Mouse (Mus musculus) cerebellum, postnatal 14 days (tissue): ENCODE results near the gene Rsg1.

Experiments used
- DNase-seq, 2 experiments: peaks; one replicate each; pipeline ENCODE4 v3.0.0; 2021; ENCODE audit warnings: mixed read lengths in 2 of 2

Gene Rsg1

DNA sequence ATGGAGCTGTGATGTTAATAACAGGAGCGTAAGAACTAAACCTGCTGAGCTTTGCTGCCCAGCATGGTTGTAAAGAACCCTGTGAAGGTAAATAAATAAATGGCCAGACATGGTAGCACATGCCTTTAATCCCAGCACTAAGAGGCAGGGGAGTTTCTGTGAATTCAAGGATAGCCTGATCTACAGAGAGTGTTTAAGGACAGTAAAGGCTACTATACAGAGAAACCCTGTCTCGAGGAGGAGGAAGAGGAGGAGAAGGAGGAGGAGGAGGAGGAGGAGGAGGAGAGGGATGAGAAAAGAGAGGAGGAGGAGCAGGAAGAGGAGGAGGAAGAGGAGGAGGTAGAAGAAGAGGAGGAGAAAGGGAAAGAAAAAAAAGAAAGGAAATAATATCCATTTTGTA lies 414 bp upstream of the Rsg1 start:
- no peak for DNase-seq

DNA sequence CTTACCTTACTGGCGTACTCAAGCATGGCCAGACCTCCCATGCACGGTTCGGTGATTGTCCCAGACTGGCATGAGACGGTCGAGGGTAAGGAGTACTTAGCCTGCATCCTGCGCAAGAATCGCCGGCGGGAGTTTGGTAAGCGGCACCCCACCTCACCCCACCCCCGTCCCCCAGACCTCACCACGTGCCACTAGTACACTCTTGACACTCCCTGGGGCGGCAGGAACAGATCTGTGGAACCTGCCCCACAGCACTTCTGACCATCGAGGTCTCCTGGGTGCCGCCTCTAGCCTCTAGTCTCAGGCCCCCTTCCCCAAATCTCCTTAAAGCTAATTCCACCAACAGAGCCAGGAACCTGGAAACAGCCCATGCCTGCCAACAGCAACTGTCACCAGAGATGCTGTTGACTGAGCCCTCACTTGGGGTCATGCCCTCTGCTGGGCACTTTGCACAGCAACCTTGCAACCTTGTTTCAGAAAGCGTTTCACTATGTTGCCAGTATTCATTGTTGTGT lies 638 bp downstream of the Rsg1 start:
- peak; percentile 52 to 65 for DNase-seq

DNA sequence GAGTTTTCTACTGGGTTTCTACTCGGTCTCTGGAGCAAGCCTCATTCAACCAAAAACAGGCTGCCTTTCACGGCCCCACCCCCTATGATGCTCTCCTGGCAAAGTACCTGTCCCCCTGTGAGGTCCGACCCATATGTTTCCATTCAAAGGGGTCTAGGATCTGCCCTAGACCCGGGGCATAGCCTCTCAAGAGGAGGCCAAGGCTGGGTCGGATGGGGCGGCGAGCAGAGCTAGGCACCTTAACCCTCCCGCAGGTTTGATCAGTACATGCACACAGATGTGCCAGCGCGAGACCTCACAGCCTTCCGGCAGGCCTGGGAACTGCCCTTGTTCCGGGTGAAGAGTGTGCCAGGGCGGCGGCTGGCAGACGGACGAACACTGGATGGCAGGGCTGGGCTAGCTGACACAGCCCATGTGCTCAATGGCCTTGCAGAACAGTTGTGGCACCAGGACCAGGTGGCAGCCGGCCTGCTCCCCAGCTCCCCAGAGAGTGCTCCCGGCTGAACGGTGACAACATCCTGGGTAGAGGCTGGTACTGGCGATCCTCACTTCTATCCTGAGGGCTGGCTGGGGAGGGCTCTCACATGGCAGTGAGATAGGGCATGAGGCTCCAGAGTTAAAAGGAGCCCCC lies 5.9 kb downstream of the Rsg1 start:
- peak; percentile 53 to 71 for DNase-seq

DNA sequence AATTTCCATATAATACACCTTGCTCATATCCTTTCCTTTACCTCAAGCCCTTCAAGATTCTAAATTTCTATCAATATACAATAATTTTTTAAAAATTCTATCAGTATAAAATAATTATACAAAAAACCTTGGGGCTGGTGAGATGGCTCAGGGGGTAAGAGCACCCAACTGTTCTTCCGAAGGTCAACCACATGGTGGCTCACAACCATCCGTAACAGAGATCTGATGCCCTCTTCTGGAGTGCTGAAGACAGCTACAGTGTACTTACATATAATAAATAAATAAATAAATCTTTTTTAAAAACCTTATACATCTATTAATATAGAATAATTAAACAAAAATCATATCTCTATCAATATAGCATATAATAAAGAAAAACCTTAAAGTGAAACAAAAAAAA lies 8.1 kb downstream of the Rsg1 start:
- DNase-seq: no peak

DNA sequence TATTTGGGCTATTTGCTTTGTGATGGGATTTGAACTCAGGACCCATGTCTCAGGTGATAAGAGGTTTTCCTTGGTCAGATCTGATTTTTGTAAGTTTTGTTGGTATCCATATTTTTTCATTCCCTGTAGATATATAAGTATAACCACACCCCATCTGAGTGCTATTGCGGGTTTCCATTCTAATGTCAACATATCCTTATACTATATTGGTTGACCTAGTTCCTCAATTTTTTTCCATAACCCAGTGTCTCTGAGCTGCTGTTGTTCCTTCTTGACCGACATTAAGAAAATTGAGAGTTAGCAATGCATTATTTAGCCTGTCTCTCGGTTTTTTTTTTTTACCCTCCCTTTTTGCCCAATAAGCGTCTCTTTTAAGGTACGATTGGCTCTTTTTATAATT lies 9.0 kb downstream of the Rsg1 start:
- DNase-seq: no peak

DNA sequence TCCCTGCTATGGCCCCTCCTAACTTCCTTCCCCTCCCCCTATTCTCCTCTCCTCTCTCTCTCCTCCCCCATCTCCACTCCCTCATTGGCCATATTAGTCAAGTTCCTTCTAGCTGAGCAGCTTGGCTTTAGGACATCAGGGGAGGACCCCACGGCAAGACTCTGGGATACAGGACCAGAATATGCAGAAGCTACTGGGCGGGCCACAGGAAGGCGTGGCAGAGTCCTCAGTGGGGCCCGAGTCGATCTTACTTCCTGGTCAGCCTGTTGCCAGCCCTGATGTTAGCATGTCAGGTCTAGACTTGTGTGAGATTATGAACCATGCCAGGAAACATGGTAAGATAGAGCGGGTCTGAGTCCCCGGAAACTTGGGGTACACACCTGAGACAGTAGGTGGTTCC lies 14.9 kb downstream of the Rsg1 start:
- no peak for DNase-seq

DNA sequence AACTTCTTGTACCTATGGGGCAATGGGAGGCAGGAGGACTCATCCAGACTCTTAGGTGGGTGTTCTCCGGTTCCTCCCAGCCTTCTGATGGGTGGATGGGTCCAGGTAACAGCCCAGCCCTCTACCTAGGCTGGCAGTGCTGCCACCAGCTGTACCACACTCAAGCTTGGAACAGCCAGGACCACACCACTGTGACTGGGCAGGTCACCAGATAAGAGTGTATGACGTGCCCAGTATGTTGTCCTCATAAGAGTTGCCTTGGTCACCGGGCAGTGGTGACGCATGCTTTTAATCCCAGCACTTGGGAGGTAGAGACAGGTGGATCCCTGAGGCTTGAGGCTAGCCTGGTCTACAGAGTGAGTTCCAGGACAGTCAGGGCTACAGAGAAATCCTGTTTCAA lies 19.4 kb downstream of the Rsg1 start:
- no peak for DNase-seq

DNA sequence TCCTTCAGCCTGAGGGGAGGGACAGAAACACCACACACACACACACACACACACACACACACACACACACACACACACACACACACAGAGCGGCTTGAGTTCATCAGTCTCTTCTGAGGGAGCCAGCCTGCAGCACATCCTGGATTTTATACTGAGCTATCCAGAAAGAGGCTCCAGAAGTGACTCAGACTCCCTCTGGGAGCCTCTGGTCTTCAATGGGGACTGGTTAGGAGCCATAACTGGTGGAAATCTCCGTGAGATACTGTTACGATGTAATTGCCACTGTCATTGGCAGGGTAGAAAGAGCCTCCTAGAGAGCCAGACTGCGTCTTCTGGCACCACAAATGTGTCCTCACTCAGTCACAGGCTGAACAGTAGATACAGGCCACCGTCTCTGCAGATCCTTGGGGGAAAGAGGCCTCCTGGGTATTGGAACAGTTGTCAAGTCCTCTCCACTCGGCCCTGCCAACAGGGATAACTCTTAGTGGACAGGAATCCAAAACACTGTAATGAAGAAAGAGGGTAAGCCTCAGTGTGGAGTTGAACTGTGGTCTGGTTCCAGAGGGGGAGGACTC lies 21.9 kb downstream of the Rsg1 start:
- DNase-seq: no peak

DNA sequence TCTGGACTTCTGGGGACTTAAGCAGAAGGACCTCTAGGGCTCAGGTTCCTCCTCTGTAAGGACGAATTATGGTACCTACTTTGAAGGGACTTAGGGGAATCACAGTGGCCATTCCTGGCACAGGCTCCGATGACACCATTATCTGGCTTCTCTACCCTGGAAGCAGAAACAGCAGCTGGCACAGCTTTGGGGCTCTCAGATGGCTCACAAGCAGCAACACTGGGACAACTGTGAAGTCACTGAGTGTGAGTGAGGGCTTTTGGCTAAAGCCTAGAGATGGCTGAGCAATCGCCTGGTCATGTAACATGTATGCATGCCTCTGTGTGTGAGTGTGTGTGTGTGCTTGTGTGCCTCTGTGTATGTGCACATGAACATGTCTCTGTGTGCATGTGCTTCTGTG lies 23.1 kb downstream of the Rsg1 start:
- peak in 1 of 2 experiments; percentile 52 for DNase-seq

DNA sequence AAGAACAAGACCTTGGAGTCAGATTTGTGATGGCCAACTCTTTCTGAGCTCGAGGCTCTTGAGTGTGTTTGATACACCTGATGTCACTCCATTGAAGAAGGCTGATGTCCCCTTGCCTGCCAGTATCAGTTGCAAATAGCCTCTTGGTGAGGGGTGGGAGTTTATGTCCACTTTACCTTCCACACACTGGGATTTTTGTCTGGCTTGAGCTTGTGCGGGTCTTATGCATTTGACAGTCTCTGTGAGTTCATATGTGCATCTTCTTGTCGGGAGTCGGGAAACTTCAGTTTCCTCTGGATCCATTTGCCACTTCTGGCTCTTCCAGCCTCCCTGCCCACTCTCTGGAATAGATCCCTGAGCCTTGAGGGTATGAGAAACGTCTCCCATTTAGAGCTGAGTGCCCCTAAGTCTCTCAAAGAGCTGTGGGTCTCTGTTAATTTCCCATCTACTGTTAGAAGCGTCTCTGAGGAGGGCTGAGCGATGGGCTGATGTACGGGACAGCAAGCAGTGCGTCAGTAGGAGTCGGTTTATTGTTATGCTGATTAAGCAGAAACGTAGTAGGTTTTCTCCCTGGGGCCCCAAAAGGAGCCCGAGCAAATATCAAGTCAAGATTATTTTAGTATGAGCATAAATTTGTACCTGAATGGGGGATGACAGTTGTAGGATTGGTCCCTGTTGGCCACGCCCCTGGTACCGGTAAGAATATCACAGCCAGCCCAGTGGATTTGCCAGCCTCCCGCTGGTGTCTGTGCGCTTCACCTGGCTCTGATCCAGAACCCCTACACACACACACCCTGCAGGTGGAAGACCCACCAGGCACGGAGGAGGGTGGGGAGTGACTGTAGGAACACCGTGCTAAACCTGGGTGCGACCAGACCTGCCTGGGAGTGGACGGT lies 25.0 kb downstream of the Rsg1 start:
- peak; percentile 43 to 47 for DNase-seq

DNA sequence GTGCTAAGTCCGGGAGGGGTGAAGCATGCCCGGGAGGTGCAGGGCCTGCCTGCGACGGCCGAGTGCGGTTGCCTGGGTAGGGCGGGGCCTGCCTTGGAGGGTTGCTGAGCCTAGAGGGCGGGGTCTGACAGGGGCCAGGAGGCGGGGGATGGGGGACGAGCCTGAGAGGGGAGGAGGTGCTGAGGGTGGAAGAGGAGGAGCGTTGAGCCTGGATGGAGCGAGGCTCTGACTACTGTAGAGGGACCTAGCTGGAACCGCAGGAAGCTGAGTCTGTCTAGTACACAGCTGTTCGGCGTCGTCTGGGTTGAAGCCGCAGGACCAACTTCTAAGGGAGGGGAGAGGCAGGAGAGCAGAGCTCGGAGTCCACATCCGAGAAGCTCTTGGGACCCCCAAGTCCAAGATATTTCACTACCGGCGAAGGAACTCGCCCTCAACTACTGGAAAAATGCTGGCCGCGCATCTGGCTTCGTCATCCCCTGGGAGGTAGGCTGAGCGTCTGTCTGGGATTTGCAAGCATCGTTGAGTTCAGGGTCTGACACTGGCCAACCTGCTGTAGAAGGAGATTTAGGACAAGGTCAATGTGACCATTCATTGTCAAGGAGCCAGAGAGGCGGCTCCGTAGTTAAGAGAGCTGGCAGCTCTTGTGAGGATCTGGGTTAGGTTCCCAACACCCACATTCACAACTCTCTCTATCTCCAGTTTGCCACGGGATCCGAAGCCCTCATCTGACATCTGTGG lies 25.8 kb downstream of the Rsg1 start, which contains the start of gene Arhgef19:
Gene Arhgef19, plus strand, starts transcription at position 112 of the 738 bp plus-strand sequence.
- peak; percentile 64 to 70 for DNase-seq

DNA sequence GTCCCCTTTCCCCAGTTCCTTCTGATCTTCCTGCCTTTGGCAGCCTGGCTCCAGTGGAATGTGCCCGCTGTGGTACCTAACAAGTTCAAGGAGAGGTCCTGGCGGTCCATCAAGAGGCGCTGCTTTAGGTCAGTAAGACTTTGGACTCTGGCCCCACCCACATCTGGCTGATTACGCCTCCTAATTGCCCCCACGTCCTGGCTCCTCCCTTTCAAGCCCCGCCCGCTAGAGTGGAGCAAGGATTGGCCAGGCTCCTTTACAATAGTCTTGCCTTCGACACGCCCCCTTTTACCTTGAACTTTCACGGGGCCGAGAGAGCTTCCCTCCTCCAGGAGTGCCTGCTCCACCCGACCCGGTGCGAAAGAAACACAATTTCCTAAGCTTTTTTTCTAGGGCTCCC lies 26.9 kb downstream of the Rsg1 start:
- no peak for DNase-seq

DNA sequence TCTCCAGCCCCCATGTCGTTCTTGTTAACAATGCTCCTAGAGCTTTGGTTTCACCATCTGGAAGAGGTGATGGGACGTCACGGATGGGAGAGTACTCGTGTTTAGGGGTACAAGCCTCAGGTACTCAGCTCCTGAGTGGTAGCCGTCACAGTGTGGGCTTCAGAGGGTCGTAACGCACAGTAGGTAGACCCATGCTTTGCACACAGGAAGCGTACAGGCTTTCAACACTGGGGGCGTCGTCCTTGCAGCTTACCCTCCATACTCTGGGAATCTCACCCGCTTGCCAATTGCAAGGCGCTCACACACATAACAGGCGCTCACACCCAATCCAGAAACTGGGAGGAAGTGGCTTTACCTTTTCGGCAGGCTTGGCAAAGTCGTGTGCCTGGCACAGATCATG lies 28.1 kb downstream of the Rsg1 start:
- DNase-seq: no peak

DNA sequence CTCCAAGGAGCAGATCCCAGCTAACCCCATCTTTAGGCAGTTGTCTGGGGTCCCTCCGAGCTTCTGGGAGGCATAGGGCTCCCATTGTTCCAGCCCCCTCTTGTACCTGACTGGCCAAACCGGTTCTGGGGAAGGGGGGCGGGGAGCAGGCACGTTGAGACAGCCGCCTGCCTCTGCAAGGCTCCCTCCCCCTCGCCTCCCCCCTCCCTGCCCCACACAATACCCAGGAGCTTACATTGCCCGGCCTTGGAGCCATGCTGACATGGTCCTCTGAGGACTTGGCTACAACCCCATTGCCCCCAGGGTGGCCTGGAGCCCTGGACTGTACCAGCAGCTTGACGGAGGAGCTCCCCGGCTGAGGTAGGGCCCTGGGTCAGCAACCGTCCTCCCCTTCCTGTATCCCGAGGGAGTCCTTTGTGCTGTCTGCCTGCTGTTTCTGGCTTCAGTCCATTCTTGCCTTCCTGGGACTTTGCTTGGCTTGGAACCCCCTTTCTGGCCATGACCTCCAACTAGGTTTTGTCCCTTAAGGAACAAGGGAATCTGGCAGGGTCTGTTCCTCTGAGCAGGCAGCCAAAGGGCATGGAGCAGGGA lies 29.0 kb downstream of the Rsg1 start:
- no peak for DNase-seq

DNA sequence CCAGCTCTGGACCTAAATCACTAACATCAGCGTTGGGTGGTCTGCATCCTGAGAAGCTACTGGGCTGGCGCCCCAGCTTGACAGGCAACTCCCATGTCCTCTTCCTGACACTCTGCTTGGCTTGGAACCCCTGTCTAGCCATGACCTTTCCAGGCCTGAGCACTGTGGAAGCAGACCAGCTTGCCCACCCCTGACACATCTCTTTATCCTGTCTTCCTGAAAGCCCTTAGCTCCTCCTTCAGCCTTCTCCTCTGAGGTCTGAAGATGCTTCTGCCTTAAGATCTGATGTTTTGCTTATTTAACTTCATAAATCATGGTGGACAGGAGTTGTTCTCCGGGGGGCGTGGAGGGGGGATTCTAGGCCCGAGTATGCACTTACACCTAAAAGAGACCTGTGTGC lies 29.9 kb downstream of the Rsg1 start:
- DNase-seq: no peak

DNA sequence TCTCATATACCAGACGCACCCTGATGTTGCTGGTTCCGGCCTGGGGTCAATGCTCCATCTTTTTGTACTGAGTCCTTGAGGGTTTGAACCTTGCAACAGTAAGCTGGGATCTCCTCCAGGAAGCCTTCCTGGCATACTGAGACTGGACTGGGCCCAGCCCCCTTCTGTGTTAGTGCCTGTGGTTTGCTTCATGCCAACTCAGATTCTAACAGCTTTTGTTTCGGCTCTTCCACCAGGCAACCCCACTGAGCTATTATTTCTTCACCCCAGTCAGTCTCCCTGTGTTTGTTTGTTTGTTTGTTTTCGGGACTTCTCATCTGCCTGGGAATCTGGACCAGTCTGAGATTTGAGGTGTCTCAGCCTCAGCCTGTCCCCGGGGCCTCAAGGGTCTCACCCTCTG lies 30.6 kb downstream of the Rsg1 start:
- no peak for DNase-seq

DNA sequence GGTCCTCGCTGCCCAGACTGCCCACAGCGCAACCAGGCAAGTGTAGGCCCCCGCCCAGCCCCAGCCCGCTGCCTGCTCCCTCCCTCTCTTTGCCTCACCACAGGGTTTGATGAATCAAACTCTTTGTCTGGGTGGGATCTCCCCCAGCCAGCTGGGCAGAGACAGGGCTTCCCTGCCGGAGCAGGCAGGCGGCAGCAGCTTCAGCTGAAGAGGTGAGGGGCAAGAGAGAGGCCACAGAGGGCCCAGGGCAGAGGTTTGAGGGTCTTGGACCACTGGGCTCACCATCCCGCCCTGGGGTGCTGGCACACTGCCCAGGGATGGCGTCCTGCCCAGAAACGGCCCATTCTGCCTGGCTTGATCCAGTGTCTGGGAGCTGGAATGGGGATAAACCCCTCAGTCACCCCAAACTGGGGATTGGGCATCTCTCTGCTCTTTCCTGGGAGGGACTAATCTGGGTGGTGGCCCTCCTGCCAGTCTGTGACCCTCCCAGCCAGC lies 31.2 kb downstream of the Rsg1 start:
- DNase-seq: peak; percentile 77 to 87

DNA sequence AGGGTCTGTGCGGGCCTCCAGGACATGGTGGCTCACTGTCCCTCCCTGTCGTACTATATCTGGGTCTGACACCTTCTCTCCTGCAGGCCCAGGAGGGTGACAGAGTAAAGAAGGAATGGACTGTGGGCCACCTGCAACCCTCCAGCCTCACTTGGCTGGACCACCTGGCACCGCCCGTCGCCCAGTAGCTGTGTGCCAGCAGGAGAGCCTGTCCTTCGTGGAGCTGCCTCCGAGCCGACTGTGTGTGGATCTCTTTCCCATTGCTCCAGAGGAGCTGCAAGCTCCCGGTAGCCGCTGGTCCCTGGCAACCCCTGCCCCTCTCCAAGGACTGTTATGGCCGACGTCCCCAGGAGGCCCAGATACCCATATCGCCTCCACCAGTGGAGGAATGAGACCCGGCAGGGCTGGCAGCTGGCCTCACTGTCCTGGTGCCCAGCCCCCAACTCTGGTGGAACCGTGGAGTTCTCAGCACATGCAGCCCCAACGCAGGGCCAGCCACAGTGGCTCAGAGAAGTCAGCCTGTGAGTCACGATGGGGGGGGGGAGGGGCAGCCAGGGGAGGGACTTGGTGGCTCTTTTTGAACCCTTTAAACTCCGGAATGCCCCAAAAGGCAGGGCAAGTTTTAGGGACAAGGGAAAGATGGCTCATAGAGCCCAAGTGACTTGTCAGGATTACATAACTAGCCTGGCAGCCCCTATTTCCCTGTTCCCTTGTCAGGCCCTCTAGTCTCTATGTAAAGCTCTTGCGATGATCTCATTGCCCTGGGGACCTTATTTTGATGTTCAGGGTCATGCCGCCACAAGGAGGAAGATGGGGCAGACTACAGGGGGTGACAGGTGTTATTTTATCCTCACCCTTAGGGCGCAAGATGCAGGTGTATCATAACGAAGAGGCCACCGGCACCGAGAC lies 32.6 kb downstream of the Rsg1 start:
- DNase-seq: peak in 1 of 2 experiments; percentile 47

DNA sequence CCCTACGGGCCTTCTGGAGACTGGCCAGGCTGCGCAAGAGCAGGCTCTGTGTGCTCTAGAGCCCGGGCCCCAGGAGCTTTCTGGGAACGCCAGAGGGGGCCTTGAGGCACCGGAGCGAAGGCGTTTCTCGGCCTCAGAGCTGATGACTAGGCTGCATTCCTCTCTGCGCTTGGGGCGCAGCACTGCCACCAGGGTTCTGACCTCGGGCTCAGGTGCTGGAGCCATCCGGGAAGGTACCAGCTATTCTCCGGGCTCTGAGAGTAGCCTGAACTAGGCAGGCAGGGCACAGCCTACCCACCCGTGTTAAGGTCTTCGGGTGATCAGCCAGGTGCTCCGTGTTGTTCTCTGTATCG lies 33.2 kb downstream of the Rsg1 start:
- no peak for DNase-seq

DNA sequence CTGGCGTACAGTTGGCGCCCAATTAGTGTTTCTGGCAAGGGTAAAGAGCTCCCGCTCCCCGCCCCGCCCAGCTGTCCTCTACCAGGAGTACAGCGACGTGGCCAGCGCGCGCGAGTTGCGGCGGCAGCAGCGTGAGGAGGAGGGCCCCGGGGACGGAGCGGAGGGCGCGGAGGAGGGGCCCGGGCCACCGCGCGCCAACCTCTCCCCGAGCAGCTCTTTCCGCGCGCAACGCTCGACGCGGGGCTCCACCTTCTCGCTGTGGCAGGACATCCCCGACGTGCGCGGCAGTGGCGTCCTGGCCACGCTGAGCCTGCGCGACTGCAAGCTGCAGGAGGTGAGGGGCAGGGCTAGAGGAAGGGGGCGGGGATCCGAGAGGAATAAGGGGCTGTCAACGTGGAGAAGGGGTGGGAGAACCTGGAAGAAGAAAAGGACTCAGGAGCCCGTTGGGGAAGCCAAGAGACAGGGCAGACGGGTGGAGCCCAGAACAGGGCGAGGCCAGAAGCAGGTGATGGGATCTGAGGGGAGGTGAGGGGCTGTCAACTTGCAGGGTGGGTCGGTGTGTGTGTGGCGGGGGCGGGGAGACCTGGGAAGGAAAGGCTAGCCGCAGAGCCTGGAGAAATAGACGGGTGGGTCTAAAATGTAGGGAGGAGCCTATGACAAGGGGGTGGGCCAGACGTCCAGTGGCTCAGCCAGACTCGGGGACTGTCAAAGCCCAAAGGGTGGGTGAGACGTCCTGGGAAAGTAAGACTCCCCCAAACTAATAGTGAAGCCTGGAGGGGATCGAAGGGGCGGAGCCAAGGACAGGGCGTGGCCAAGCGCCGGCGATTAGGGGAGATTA lies 34.2 kb downstream of the Rsg1 start:
- peak in 1 of 2 experiments; percentile 61 for DNase-seq

DNA sequence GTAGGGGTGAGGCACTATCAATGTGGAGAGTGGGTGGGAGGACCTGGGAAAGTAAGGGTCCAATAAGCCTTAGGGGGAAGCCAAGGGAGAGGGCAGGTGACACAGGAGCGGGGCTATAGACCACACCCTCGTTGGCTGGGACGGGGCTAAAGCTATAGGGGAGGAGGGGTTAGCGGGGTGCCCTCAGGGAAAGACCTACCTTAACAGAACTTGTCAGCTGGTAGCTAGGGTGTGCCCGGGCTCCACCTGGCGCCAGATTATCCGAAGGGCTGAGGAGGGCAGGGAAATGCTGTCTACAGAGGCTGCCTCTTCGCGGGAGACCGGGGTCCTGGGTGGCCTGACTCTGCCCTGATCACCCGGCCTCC lies 34.8 kb downstream of the Rsg1 start:
- DNase-seq: no peak
